Mouse (Mus musculus) retina, embryonic 14.5 days (tissue): ENCODE results near the gene Kif19a.

Experiments used
- DNase-seq: peaks from one replicate; pipeline ENCODE4 v3.0.0-alpha.2; 2015; ENCODE audit warnings: low spot score

The Kif19a gene

DNA sequence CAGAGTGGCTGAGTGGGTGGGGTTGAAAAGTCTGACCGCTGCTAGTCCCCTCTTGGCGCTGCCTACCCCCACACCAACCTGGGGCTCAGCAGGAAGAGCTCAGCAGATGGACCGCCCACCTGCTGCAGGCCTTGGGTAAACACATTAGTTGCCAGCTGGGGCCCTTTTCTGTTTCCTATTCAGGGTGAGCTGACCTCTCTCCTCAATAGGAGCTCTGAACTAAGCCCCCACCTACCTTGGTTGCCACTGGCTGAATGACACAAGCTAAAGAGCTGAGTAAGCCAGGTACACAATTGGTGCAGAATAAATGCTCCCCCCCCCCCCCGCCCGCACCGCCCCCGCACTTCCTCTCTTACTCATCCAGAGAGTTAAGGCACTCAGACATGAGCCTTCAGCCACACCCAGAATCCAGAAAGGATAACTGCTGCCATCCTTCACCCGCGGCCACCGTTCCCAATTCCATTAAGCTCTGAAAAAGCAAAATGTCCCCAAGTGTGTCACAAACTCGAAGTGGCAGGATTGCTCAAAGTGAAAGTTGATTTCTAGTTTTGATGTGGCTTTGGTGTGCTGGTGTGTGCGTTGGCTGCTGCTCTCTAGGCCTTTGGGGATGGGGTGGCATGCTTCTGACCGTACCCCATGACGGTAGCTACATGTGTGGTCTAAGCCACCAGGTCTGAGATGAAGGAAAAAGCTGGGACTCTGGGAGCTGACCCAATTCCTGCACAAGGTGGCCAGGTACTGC is 42.7 kb downstream of the Kif19a start:
- DNase-seq, result no peak

DNA sequence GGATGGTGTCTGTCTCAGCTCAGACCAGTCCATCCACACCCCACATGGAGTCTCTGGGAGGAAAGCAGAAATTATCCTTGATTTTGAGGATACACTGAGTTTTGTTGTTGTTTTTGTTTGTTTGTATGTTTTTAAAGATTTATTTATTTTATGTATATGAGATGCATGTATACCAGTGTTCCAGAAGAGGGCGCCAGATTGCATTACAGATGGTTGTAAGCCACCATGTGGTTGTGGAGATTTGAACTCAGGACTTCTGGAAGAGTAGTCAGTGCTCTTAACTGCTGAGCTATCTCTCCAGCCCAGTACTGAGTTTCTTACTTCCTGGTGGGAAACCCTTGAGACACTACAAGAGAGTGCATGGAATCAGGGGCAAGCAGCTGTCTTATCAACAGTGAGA is 44.2 kb downstream of the Kif19a start:
- no peak for DNase-seq

DNA sequence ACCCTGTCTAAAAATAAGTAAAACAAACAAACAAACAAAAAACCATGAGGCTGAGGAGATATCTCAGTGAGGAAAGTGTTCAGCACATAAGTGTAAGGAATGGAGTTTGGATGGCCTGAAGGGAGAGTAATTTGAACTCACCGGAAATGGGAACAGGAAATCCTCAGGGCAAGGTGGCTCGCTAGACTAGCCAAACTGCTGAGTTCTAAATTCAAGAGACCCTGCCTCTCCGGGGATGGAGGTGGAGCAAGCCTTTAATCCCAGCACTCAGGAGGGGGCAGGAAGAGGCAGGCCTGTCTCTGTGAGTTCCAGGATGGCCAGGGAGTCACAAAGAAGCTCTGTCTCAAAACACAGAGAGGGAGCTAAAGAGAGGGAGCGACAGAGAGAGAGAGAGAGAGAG is 45.2 kb downstream of the Kif19a start:
- no peak for DNase-seq

GRCm38 (mm10) chr11:114812731-114813240 is 47.6 kb downstream of the Kif19a start:
- DNase-seq, result peak; percentile 93

DNA sequence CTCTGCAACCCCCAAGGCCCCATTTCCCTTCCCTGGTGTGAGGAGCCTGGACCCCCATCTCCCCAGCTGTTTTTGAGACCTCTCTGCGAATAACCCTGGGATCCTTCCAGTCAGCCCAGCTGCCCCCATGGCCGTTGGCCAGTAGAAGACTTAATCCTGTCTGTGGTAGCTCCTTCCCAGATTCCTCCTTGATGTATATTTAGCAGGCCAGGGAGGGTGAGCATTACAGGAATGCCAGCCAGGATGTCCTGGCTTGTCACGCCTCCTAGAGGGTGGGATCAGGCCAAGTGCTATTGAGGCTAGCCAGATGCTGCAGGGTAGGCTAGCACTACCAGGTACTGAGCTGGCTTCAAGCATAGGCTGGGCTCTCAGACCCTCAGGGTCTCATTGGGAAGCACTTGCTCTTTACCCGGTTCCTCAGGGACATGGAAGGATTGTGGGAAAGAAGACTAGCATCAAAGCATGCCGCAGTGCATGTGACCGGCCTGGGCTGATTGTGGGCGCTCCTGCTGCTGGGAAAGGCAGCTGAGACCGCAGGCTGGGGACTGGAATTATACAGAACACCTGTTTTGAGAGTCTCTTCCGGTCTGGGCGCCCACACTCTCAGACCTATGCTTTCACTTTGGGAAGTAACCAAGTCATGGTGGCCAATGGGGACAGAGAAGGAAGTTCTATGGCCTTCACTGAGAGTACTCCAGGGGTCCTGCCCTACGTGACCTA is 49.8 kb downstream of the Kif19a start:
- DNase-seq, result no peak

DNA sequence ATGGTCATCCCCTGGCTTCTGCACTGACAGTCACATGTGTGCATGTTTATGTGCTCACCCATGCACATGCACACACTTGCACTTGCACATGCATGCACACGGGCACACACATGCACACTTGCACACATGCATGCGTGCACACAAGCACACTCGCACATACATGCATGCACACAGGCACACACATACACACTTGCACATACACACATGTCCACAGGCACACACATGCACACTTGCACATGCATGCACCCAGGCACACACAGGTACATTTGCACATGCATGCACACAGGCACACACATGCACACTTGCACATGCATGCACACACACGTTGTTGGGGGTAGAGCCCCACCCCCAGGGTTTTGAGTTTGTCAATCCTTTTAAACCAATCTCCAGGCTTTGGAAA is 51.7 kb downstream of the Kif19a start:
- no peak for DNase-seq

GRCm38 (mm10) chr11:114818185-114818584 is 53.0 kb downstream of the Kif19a start:
- no peak for DNase-seq

DNA sequence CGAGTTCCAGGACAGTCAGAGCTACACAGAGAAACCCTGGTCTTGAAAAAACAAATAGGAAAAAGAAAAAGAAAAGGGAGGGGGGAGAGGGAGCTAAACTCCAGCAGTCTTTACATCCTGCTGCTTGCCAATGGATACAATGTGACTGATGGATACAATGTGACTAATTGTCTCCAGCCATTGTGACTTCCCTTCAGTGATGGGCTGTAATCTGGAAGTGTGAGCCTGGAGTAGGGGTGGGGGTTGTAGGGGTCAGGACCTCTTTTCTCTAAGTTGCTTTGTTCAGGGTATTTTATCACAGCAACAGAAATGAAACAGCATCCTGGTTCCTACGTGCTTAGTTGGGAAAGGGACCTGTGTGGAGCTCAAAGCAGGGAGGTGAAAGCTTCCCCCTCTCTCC is 53.9 kb downstream of the Kif19a start:
- DNase-seq, result no peak

- no peak for DNase-seq
Observed at GRCm38 (mm10) chr11:114820444-114820843, 55.3 kb downstream of the Kif19a start.

DNA sequence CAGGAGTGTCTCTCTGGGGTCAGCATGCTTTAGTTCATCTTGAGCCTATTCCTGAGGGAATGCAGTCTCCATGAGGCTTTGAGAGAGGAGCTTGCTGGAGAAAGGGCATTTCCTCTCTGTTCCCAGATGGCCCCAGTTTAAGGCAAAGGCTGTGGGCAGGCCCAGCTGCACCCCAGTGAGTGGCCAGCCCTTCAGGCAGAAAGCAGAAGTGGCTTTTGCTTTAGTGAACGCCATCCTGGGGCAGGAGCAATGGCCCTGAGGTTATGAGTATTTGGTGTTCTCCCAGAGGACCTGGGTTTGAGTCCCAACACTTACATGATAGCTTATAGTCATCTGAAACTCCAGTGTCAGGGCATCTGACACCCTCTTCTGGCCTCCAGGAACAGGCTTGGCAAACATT is 56.1 kb downstream of the Kif19a start:
- no peak for DNase-seq

DNA sequence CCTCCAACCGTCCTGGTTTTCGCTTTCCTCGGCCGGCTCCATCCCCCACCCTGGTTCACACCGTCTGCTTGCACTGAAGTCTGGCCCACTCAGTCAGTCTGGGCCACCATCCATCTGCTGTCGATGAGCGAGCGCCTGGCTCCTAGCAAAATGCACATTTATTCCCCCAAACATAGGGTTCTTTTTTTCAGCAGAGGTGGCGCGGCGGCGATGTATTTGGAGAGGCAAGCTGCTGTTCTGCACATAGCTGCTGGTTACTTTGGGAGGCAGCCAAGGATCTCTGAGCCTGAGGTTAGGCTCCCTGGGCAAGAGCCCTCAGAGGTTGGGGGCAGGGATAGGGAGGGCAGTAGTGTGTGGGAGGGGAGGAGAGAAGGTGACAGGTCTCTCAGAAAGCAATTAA is 57.5 kb downstream of the Kif19a start:
- DNase-seq, result no peak

- peak; percentile 57 for DNase-seq
Observed at GRCm38 (mm10) chr11:114823199-114823725, 58.1 kb downstream of the Kif19a start.

GRCm38 (mm10) chr11:114826686-114827085 is 61.5 kb downstream of the Kif19a start:
- no peak for DNase-seq

DNA sequence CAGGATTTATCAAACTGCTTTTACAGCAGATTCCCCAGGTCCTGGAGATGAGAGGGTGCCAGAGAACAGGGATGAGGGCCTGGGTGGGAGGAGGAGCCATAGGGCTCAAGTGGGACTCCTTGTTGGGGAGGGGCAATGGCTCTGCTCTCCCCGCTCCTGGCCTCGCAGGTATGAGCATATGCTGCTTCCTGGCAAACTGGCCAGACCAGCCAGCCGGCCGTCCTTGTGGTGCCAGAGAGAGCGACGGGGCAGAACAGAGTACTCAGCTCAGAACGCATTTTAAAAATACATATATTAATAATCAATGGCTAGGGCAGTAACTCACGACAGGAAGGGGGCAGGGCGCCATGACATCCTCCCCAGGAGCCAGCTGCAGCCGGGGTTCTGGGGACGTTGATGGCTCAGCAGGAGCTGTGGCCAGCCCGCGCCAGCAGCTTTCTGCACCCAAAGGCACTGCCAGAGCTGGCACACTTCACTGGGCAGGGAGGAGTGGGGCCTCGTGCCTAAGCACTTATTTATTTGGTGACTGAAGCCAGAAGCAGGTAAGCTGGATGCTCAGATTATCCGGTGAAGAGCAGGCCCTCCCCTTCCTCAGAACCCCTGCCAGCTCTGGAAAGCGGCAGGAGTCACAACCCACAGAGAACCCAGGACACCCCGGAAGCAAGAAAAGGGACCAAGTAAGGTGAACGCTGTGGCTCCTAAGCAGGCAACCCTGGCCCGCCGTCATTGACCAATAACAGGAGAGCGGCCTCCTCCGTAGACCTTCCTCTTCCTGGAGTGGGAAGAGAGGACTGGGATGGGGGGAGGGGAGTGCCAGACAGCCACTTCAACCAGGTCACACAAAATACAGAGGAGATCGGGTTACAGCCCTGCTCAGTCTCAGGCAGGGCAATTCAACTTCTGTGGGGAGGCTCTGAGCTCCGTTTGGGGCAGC is 64.6 kb downstream of the Kif19a start:
- DNase-seq, result peak; percentile 71

GRCm38 (mm10) chr11:114830433-114830773 is 65.2 kb downstream of the Kif19a start:
- no peak for DNase-seq

- peak; percentile 42 for DNase-seq
Observed at GRCm38 (mm10) chr11:114833166-114833565, 68.0 kb downstream of the Kif19a start.
